Mouse (Mus musculus) embryonic fibroblast, embryonic 13.5 days (primary cell): Measurements from ENCODE around the gene Arid5b.

Experiments
- CTCF ChIP-seq: IDR thresholded peaks from 2 replicates; pipeline ENCODE4 v1.5.1; 2011; ENCODE audit warnings: mild to moderate bottlenecking, control low read depth, low read length, moderate library complexity, borderline replicate concordance; ENCODE audit not compliant: insufficient read depth
- POLR2A ChIP-seq: IDR thresholded peaks from 2 replicates; pipeline ENCODE4 v1.6.1; 2011; ENCODE audit warnings: low read depth, mild to moderate bottlenecking, control low read depth, low read length, moderate library complexity

DNA sequence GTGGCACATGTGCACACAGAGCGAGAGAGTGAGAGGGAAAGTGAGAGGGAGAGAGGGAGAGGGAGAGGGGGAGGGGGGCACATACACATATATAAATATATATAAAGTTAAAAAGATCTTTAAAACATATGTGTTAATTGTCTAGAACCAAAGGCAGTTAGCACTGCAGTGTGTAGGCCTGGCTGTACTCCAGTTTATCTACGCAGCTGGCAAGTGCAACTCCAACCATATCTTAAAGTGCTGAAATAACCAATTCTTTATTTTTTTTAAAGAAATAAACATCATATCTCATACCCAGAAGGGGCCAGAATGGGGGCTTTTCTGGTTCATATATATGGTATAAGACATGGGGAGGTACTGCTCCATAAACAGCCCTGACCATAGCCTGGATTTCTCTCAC, 114.4 kb downstream of the Arid5b start:
- TF ChIP-seq CTCF (no peak), POLR2A (no peak)
